Mouse (Mus musculus): ENCODE measurements at regions not wholly inside any gene's neighbourhood (a gene's known extent, or its start where the extent isn't known, plus 50 kb on each side); places are given as distances from the start of the nearest gene placed in this dataset.
A peak's percentile ranks its signal among the peaks of the same experiment; 100 is the strongest.

DNA sequence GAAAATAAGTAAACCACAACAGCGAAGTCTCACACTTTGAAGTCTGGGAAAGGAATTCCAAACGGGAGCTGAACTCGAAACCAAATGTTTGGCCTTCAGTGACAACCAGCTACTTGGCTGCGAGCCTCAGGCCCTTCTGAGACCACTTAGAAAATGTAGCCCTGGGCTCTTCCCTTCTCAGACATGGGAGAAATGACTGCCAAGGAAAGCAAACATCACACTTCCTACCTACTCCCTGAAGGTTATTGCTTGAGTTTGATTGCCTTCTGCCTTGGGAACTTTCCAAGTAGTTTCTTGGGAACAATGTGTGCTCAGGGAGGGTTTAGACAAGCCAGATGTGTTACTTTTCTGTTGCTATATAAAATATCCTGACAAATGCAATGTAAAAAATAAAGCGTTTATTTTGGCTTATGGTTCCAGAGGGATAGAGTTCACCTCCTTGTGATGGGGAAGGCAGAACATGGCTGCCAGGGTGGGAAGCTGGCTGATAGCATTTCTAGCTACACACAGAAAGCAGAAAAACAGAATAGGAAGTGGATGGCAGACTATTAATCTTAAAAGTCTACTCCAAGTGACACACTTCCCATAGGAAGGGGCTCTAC is 194.8 kb upstream of the Rack1 start:
- intact Hi-C loops (cut with DNase I), result no loop called here
- peak in 1 of 2 experiments; percentile 19 for DNase-seq (ENCODE audit: low spot score in 2 of 2)

- no peak for DNase-seq (ENCODE audit: low spot score in 2 of 2)
- intact Hi-C loops (cut with DNase I), result no loop called here
These were observed 199.0 kb upstream of the Rack1 start for GRCm38 (mm10) chr11:48601096-48601495.

DNA sequence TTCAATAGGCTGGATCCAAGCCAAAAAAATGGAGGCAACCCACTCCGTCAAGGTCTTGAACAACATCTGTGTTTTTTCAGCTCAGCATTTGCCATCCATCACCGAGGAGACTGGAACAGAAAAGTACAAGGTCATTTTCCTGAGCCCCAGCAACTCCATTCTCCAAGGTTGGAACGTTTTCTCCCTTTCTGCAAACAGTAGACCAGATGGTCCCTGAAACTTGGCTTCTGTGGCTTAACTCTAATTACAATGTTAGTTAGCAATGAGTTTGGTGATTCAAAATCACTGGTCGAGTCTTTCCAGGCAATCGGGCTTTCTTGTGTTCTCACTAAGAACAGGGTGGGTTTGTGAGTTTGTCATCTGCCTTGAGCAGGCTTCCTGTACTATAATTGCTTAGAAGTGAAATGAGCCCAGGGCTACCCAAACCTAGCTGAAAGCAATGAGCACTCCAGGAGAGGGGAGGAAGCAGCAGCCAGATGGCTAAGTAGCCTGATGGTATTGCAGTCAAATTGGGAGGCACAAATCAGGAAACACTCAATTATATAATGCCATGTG is 200.5 kb upstream of the Rack1 start:
- peak; percentile 3 to 6 for DNase-seq (ENCODE audit: low spot score in 2 of 2)
- intact Hi-C loops (cut with DNase I), result loop anchor here (10.0 kb wide), 1 partner anchor 1735 kb away; no protein-coding TSS in a partner anchor

DNA sequence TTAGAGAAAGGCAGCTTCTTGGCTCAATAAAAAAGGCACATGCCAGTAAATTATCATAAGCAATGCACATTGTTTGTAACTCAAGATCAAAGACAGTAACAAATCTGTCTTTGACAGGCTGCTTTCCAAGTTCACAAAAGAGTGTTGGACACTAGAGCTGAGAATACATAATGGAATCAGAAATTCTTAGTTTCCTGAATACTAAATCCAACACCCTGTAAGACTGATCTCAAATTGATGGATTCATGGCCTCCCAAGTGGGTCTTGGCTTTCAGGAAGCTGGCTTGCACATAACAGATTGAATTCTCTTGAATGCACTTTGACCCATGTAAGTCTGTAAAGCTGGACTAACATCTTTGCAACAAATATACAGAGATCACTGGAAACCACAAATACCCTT is 201.1 kb upstream of the Rack1 start:
- intact Hi-C loops (cut with DNase I), result loop anchor here (10.0 kb wide), 1 partner anchor 1734 kb away; no protein-coding TSS in a partner anchor
- DNase-seq (ENCODE audit: low spot score in 2 of 2), result no peak

GRCm38 (mm10) chr11:48594429-48594828 is 205.7 kb upstream of the Rack1 start:
- intact Hi-C loops (cut with DNase I), result loop anchor here (10.0 kb wide), 1 partner anchor 1730 kb away; no protein-coding TSS in a partner anchor
- DNase-seq (ENCODE audit: low spot score in 2 of 2), result no peak

- intact Hi-C loops (cut with DNase I), result loop anchor here (2.0 kb wide), 2 partner anchors 410 to 600 kb away; partner anchors contain the start of gene Sgcd
- DNase-seq (ENCODE audit: low spot score in 2 of 2), result peak; percentile 47 to 67
These were observed 211.1 kb upstream of the Rack1 start for GRCm38 (mm10) chr11:48588833-48589649.

- no peak for DNase-seq (ENCODE audit: low spot score in 2 of 2)
- intact Hi-C loops (cut with DNase I), result no loop called here
These were observed 231.4 kb upstream of the Rack1 start for GRCm38 (mm10) chr11:48568769-48569168.

- intact Hi-C loops (cut with DNase I), result no loop called here
- DNase-seq (ENCODE audit: low spot score in 2 of 2), result no peak
These were observed 232.3 kb upstream of the Rack1 start for GRCm38 (mm10) chr11:48567583-48568562.

DNA sequence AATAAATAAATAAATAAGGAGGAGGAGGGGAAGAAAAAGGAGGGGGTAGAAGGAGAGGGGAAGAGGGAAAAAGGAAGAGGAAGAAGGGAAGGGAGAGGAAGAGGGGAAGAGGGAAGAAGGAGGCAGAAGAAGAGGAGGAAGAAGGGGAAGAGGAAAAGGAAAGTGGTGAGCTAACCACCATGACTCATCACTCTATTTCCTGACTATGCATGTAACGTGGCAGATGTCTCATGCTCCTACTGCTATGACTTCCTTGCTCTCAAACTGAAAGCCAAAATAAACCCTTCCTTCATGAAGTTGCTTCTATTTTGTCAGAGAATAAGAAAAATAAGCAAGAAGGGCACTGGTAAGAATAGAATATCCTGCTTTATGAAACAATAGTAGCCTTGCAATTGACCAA is 242.1 kb upstream of the Rack1 start:
- intact Hi-C loops (cut with DNase I), result no loop called here
- DNase-seq (ENCODE audit: low spot score in 2 of 2), result peak in 1 of 2 experiments; percentile 20

DNA sequence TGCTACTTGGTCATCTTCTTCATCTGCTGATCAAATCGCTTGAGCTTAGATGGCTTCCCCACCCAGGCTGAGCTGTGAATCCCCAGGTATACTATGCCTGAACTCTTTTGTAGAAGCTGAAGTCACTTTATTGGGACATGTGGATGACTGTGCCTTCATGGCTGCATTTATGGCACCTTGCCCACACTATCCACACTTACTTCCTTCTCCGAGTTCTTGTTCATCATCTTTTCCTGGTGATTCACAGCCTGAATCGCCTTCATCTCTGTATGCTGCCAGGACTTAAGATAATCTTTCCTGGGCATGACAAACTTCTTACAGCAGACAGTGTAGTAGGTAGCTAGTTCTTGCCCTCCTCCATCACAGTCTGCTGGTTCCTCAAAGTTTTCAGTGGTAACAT is 248.1 kb upstream of the Rack1 start:
- intact Hi-C loops (cut with DNase I), result no loop called here
- DNase-seq (ENCODE audit: low spot score in 2 of 2), result peak; percentile 3 to 63

- peak; percentile 26 to 81 for DNase-seq (ENCODE audit: low spot score in 2 of 2)
- intact Hi-C loops (cut with DNase I), result no loop called here
These were observed 248.9 kb upstream of the Rack1 start for GRCm38 (mm10) chr11:48551201-48551600.

DNA sequence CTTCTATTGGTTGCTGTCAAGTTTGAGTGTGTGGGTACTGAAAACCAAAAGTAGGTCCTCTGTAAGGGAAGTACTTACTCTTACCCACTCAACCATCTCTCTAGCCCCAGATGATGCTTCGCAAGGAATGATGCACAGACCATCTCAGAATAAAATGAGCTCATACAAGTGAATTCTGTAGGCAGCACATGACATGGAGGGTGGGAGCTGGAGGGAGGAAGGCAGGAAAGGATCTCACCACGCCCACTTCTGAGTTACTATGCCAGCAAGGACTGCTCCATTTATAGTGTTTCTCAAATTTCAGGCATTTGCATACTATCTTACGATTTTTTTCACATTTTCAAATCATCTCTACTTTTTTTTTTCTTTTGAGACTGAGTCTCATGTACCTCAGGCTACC is 273.8 kb upstream of the Rack1 start:
- intact Hi-C loops (cut with DNase I), result no loop called here
- peak in 1 of 2 experiments; percentile 79 for DNase-seq (ENCODE audit: low spot score in 2 of 2)

- peak; percentile 2 to 32 for DNase-seq (ENCODE audit: low spot score in 2 of 2)
These were observed 274.6 kb upstream of the Rack1 start for GRCm38 (mm10) chr11:48525517-48525916.

GRCm38 (mm10) chr11:48506886-48507285 is 293.2 kb upstream of the Rack1 start:
- DNase-seq (ENCODE audit: low spot score in 2 of 2), result no peak
- intact Hi-C loops (cut with DNase I), result no loop called here

More at GRCm38 (mm10) chr11:48525517-48525916, 274.6 kb upstream of the Rack1 start:
- intact Hi-C loops (cut with DNase I), result no loop called here

DNA sequence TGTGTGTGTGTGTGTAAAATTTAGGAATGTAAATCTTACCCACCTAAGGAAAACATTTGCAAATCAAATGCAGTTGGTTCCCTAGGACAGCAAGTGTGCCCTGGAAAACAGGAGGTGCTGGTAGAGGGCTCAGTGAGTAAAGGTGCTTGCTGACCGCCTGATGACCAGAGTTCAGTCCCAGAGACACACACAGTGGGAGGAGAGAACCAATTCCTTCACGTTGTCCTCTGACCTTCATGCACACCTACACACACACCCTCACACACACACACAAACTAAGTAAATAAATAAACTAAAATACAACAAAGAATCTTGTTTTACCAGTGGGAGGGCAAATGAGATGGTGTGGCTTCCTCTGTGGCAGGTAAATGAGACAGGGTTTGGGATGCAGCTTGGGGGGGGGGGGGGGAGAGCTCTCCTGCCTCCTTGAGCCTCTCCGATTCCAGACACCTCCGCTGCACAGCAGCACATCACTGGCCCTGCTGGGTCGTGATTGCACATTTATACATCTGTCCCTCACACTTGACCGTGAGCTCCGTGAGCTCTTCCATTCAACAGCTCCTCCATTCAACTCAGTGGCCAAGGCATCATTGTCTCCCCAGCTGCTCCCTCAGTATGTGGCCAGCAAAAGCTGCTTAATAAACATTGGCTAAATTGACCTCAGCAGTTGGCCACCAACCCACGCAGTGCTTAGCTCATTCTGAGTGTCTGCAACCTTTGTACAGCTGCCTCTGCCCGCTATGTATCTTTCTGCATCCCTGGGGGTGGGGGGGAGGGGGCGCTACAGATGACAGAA is 297.9 kb upstream of the Rack1 start:
- DNase-seq (ENCODE audit: low spot score in 2 of 2), result no peak
- intact Hi-C loops (cut with DNase I), result no loop called here

GRCm38 (mm10) chr11:48499057-48499456 is 301.1 kb upstream of the Rack1 start:
- no peak for DNase-seq (ENCODE audit: low spot score in 2 of 2)

DNA sequence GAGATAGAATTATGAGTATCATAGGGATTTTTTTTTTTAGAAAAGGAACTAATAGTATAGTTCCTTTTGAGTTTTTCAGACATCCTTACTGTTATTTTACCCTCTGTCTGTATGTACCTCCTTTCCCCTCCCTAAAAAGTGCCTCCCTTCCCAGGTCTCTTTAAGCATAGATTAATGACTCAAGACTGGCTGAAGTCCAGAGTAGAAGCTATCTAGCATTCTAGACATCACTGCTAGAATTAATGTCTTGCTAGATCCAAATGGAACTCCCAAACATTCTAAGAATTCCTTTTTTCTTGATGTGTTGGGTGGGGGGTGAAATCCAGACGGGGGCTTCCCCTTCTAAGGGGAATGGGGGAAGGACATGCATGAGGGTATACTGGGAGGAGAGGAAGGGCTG is 311.8 kb upstream of the Rack1 start:
- intact Hi-C loops (cut with DNase I), result no loop called here

More at GRCm38 (mm10) chr11:48499057-48499456, 301.1 kb upstream of the Rack1 start:
- intact Hi-C loops (cut with DNase I), result no loop called here

GRCm38 (mm10) chr11:48464036-48464435 is 336.1 kb upstream of the Rack1 start:
- intact Hi-C loops (cut with DNase I), result no loop called here
- DNase-seq (ENCODE audit: low spot score in 2 of 2), result no peak

More for the DNA sequence above, 311.8 kb upstream of the Rack1 start:
- no peak for DNase-seq (ENCODE audit: low spot score in 2 of 2)

- intact Hi-C loops (cut with DNase I), result no loop called here
- no peak for DNase-seq (ENCODE audit: low spot score in 2 of 2)
These were observed 350.2 kb upstream of the Rack1 start for GRCm38 (mm10) chr11:48449883-48450282.
